Mouse (Mus musculus) kidney, postnatal 25 days (tissue): Measurements from ENCODE around the gene Apol7b.

Experiments
- DNase-seq, 2 experiments: peaks; one replicate each; pipeline ENCODE4 v3.0.0; 2021; ENCODE audit warnings: mixed read lengths in 2 of 2

The Apol7b gene

DNA sequence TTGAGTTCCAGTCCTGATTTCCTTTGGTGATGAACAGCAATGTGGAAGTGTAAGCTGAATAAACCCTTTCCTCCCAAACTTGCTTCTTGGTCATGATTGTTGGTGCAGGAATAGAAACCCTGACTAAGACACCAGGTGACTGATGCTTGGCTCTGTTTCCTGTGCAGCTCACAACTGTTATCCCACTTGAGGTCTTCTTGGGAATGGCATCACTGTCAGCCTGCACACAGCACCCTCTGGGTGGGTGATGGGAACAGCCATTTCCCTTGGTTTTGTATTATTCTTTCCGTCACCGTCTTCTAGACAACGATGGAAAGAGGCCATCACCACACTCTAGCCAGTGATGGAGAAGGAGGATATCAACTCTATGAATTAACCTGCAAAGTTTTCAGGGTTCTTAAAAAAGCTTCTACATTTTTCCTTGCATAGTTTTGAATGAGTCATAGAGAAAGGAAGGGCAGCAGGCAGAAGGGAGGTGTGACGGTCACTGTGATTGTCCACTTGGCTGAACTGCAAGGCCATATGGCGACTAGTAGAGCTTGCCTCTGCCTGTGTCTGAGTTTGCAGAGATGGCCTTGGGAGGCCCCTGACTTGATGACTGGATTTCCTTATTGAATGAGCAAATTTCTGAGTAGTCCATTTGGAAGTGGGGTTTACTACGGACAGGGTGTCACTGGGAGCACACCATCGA, 62.8 kb downstream of the Apol7b start:
- DNase-seq = peak in 1 of 2 experiments; percentile 13

DNA sequence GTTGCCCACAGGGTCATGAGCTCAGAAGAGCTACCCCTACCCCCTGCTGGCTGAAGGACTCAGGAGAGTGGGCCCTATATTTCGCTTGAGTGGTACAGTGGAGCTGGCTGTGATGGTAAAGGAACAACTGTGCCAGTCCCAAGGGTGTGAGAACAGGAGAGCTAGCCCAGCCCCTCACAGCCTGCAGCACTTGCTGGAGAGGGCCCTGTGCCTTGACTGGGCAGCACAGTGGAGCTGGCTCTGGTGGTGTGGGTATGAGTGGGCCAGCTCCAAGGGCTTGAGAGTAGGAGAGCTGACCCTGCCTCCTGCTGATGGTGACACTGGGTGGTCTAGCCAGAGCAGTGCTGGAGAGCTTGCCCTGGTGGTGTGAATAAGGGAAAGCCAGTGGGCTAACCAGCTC, 64.4 kb downstream of the Apol7b start:
- DNase-seq = no peak

DNA sequence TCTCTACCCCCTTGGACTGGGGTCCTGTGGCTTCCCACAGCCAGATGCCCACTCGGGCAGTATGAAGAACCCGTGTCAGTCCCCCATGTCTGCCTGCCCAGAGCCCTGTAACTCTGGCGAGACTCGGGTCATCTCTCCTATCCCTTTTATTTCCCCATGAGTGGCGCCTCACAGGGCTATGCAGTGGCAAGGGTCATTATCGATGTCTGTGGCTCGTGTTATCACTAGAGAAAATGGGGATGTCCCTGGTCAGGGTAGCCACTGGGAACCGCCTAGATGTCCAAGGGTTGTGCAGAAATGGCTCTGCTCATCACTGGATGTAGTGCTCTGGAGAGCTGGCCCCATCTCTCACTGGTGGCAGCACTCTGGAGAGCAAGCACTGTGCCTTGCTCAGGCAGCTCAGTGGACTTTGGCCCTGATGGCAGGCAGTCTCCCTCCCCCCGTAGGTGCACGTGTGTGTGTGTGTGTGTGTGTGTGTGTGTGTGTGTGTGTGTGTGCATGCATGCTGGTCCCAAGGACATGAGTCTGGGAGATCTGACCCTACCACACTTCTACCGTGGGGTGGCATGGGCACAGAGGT, 64.9 kb downstream of the Apol7b start:
- peak in 1 of 2 experiments; percentile 53 for DNase-seq

DNA sequence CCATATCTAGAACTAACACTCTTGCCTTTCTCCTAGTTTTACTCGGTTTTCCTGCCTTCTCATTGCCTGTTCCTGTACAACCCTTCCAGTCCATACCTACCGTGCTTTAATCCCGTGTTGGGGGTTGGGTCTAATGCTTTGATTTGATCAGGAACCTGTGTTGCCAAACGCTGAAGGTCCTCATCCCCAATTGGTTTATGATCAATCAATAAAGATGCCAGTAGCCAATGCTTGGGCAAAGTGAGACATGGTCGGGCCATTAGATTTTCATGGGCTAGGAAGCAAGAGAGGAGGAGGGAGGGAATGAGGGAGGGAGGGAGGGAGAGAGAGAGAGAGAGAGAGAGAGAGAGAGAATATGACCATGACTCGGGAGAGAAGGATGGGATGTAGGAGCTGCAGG, 65.8 kb downstream of the Apol7b start:
- no peak for DNase-seq

DNA sequence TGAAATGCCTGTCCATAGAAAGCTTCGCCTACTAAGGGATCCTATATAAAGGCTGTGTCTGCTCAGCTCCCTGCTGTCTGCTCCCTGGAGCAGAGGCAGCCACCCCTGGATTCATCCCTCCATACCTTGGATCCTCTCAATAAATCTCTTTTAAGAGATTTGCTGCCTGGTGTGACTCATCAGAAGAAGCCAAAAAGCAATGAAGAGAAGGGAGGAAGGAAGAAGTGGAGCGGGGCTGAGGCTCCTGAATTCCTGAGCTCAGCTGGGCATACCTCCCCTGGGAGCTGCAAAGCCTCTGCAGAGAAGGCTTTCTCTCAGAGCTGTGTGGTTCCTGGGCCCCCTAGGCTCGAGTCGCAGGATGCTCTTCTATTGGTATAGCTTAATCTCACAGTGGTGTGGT, 67.4 kb downstream of the Apol7b start:
- no peak for DNase-seq

DNA sequence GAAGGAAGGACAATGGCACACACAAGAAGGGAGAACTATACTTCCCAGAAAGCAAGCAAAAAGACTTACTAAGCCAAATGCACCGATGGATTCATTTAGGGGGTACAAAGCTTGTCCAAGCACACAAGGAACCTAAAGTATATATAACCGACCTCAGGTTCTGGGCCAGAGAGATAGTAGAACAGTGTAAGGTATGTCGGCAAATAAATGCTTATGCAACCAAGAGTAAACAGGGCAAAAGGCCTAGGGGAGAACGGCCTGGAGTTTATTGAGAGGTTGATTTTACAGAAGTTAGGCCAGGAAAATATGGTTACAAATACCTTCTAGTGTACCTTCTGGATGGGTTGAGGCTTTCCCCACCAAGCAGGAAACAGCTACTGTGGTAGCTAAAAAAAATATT, 69.9 kb downstream of the Apol7b start:
- DNase-seq = no peak

DNA sequence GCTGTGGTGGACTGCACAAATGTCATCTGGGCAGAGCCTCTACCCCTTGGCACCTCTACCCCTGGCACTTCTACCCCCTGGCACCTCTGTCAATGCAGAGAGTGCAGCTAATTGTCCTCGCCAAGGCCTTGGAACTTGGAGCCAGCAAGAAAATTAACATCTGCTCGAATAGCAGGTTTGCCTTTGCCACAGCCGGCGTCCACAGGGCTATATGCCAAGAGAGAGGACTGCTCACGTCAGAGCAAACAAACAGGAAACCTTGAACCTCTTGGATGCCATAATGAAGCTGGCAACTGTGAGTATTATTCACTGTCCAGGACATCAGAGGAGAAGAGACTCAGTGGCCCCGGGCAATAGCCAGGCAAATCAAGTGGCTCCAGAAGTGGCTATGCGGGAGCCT, 70.4 kb downstream of the Apol7b start:
- no peak for DNase-seq
